Mouse (Mus musculus) cerebellum, adult 9-10 months (tissue): ENCODE measurements around the gene Cpne6.
A peak's percentile ranks its signal among the peaks of the same experiment; 100 is the strongest.

Experiments
- DNase-seq: peaks from one replicate; pipeline ENCODE4 v3.0.0; 2022

Gene Cpne6

DNA sequence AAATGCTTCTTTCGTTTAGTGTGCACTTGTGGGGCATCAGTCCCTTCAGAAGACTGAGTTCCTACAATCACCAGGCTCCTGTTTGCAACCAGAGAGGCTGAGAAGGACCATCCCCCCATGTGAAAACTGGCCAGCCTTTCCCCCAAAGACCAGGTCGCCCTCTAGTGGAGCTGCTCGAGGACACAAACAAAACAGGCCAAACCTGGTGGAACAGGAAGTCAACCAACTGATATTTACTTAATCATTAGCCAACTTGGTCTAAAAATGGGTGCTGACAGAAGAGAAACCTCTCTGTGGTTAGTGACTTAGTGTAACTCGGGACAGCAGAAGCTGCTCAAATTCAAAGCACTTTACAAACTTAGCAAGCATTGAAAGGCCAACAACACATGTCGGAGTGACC lies 46.8 kb downstream of the Cpne6 start:
- peak; percentile 85 for DNase-seq

DNA sequence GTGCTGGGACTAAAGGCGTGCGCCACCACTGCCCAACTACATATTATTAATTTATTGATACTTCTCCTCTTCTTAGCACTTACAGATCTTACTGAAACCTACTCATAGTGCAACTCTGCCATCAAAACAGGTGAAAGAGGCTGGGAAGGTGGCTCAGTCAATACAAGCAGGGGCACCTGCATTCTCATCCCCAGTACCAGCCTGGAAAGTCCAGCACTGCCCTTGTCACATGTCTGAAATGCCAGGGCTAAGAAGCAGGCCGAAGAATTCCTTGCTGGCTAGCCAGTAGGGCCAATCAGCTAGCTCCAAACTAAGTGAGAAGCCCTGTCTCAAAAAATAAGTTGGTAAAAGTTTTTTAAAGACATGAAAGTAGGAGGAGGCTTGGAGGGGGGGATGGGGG lies 47.3 kb downstream of the Cpne6 start:
- no peak for DNase-seq

DNA sequence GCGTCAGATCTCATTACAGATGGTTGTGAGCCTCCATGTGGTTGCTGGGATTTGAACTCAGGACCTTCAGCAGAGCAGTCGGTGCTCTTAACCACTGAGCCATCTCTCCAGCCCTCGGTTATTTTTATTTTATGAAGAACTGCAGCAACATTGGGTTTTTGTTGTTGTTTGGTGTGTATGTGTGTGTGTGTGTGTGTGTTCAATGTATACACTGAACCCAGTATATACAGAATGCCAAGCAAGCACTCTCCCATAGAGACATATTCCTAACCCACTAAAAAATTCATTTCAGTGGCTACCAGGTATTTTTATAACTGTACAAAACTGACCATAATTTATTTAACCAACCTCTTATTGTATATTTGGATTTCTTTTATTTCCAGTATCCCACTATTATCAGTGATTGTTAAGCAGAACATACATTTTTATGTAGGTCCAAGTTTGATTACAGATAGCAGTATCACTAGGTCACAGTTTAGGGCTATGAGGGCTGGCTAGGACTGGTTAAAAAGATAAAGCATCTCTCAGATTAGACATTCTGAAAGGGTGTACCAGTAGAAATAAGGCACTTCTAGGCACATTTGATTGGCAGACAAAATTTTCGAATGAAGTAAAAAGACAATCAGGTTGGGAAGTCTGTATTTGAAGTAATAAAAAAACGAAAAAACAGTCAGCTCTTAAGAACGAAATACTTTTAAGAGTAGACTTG lies 48.6 kb downstream of the Cpne6 start:
- DNase-seq = no peak

DNA sequence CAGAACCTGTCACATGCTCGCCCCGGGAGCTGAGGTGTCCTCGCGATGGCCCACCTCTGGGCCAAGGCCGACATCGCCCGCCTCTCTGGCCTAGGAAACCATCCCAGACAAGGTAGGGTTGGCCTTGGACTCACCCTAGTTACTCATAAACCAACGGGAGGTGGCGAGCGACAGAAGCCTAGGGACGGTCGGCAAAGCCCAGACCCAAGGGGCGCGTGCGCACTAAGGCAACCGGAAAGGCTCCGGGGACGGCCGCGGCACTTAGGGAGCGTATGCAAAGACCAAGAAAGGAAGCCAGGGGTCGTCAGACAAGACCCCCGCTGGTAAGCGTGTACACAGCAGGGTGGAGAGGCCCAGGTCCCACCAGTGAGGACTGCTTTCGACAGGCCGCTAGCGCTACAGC lies 49.6 kb downstream of the Cpne6 start, which contains the start of gene Dcaf11:
Gene Dcaf11 (plus strand): TSS at position 208 of the 403 bp plus-strand sequence.
- peak; percentile 93 for DNase-seq

DNA sequence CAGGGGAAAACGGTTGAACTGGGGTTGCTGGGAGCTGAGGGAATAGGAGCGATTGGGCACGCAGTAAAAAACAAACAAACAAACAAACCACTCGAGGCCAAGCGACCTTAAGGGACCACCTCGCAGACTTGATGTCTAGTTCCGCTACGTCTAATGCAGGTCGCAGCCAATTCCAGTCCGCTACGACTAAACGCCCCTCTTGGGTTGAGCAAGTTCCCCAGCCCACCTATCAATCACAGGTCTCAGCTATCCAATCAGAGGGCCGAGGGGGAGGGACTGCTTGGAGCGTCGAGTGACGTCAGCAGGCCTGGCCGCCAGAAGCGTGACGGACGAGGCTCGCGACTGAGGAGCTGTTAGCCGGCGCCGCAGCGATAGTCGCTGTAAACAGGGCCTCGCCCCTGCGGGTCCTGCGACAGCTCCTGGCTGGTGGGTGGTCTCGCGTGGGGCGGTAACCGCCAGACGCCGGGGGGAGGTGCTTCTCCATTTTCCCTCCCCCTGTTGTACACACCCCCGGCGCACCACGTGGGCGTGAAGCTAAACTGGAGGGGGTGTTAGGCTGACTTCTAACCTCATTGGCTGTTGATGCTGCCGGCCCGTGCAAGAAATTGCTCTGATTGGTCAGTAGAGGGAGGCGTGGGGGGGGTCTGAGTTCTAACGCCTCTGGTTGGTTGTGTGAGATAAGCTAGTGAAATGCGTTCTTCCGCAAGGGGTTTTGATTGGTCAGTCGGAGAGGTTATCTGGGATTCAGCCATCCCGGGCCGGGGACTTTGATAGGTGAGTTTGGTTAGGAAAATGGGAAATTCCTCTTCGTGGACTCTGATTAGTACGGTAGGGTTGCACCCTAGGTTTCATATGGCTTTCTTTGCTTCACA lies 50.2 kb downstream of the Cpne6 start, which contains the start of gene A730061H03Rik:
Gene A730061H03Rik (minus strand): TSS at position 205 of the 872 bp plus-strand sequence.
- peak; percentile 100 for DNase-seq

DNA sequence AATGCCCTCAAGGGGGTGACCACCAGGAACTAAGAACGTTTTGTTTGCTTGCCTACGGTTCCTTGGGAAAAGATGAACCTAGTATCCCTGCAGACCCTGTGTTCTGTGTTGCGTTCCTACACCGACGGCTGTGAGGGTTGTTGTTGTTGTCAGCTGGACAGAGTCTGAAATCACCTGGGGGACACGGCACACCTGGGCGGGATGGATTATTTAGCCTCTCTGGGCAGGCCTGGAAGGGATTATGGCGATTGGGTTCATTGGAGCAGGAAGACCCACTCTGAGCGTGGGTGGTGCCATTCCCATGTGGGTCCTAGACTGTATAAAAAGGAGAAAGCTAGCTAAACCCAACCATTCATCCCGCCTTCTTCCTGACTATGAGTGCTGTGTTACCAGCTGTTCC lies 51.6 kb downstream of the Cpne6 start:
- DNase-seq = no peak

DNA sequence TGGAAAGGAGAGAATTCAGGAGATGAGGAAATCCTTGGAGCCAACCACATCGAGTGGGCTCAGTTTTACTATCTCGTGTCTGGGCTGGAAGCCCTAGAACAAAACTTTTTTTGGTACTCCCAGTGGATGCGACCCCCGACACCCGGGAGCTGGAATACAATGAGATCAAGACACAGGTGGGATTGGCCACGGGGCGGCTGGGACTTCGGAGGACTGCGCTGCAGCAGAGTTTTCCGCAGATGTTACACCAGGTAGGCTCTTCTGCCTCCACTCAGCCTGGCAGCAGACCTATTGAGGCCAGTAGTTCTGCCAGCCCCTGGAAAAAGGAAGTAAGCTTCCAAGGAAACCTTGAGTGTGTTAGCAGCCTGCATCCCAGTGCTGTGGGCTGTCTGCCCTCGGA lies 53.0 kb downstream of the Cpne6 start:
- no peak for DNase-seq

DNA sequence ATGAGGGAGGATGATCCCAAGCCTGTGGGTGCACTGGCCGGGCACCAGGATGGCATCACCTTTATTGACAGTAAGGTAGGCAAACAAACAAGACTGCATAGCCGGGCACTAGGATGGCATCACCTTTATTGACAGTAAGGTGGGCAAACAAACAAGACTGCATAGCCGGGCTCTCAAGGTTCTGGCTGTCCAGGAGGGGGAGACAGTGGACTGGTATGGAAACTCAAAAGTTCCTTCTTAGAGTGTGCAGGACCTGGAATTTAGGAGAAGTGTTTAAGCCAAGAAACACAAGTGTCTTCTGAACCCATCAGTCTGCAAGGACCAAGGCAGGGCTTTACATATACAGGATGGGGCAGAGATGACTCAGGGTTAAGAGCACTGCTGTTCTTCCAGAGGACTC lies 55.5 kb downstream of the Cpne6 start:
- DNase-seq = no peak
